Mouse (Mus musculus) cortical plate, adult 2 months (tissue): ENCODE measurements around the gene 4933425L06Rik.

Experiments
- CTCF ChIP-seq: fragments of 200-500 bp; IDR thresholded peaks from 2 replicates; pipeline ENCODE4 v1.5.1; 2011; ENCODE audit warnings: mild to moderate bottlenecking, control low read depth, low read length; ENCODE audit not compliant: insufficient read depth; ENCODE audit errors: extremely low read depth
- POLR2A ChIP-seq: fragments of 200-500 bp; IDR thresholded peaks from 2 replicates; pipeline ENCODE4 v1.6.1; 2011; ENCODE audit warnings: mild to moderate bottlenecking, low read length, control low read depth; ENCODE audit not compliant: insufficient read depth; ENCODE audit errors: extremely low read depth

- TF ChIP-seq POLR2A, result no peak
- no peak for TF ChIP-seq CTCF
Measured at GRCm38 (mm10) chr13:105066119-105066518, 15.8 kb upstream of the 4933425L06Rik start.
